Mouse (Mus musculus): ENCODE data around the gene Trim3.

DNA sequence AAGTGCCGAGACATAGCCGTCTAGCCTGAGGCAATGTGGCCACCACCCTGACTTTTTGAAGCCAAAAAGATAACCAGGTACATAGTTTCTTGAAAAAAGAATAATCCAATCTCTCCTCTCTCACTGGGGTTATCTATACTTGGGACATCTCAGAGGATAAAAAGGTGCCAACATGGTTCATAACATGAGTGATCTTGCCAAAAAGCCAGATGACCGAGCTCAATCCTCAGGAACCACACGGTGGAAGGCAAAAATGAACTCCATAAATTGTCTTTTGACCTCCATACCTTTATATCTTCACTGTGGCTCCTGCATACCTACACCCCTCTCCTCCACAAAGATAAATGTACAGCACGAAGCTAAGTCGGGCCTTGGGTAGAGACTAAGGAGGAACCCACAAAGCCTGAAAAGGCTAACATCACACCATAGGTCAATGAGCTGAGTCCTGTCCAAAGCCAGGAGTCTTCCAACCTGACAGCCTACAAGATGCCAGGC, 55.9 kb downstream of the Trim3 start:
- TF ChIP-seq CTCF (IDR thresholded peaks at IDR 0.05; ENCODE audit: low read depth, low read length) (no peak), POLR2A (IDR thresholded peaks at IDR 0.05; ENCODE audit: extremely low read depth, insufficient read depth, low read length) (no peak)
